Mouse (Mus musculus) heart, postnatal 0 days (tissue): ENCODE data around the gene Tmem243.

ENCODE experiments used
- CTCF ChIP-seq: IDR thresholded peaks from 2 replicates; pipeline ENCODE4 v1.5.1; 2016; ENCODE audit warnings: antibody characterized with exemption, control low read depth, low read depth
- EP300 ChIP-seq: IDR thresholded peaks from 2 replicates; pipeline ENCODE4 v1.6.1; 2016; ENCODE audit warnings: antibody characterized with exemption, low read depth

- TF ChIP-seq CTCF: no peak
- no peak for TF ChIP-seq EP300
Observed at GRCm38 (mm10) chr5:9068886-9069285, 31.6 kb upstream of the Tmem243 start.
